Mouse (Mus musculus) heart, embryonic 11.5 days (tissue): ENCODE results near the gene Clec4b2. TPM values are rescaled to one million over a fixed set of nuclear protein-coding genes. Genes with fewer than 3 reads are reported as not detected.
"Not testable (repeated sequence)": the region's sequence is repeated elsewhere in the genome, so short reads cannot be mapped to it uniquely, and the experiment has no call there.

Experiments used
- ATAC-seq: fragments of 200-750 bp; cut with Nextera tagmentation; replicated peaks from 2 replicates; pipeline ENCODE4 v1.8.0; 2017; ENCODE audit warnings: moderate library complexity; ENCODE audit not compliant: insufficient number of reproducible peaks, low FRiP score, low TSS enrichment
- H3K27ac ChIP-seq: fragments of 300-500 bp; sonication (generic); 2 replicates; pipeline ENCODE4 v1.5.1; 2014; ENCODE audit warnings: mild to moderate bottlenecking, low read depth, low read length
- H3K27me3 ChIP-seq: fragments of 300-500 bp; sonication (generic); 2 replicates; pipeline ENCODE4 v1.6.1; 2014; ENCODE audit warnings: mild to moderate bottlenecking, low read length, mixed read lengths; ENCODE audit not compliant: control insufficient read depth, insufficient read depth
- H3K36me3 ChIP-seq: fragments of 300-500 bp; sonication (generic); 2 replicates; pipeline ENCODE4 v1.6.1; 2014; ENCODE audit warnings: mild to moderate bottlenecking, low read length, moderate library complexity, mixed read lengths; ENCODE audit not compliant: control insufficient read depth, insufficient read depth
- H3K4me1 ChIP-seq: fragments of 300-500 bp; sonication (generic); 2 replicates; pipeline ENCODE4 v1.6.1; 2014; ENCODE audit warnings: low read length; ENCODE audit not compliant: control insufficient read depth, insufficient read depth
- H3K4me2 ChIP-seq: fragments of 300-500 bp; sonication (generic); 2 replicates; pipeline ENCODE4 v1.6.1; 2014; ENCODE audit warnings: mild to moderate bottlenecking, moderate library complexity
- H3K4me3 ChIP-seq: fragments of 300-500 bp; sonication (generic); 2 replicates; pipeline ENCODE4 v1.5.1; 2014; ENCODE audit warnings: low read depth, low read length
- H3K9ac ChIP-seq: fragments of 300-500 bp; sonication (generic); 2 replicates; pipeline ENCODE4 v1.6.1; 2014; ENCODE audit warnings: mild to moderate bottlenecking, low read depth, low read length, moderate library complexity
- H3K9me3 ChIP-seq: fragments of 300-500 bp; sonication (generic); replicated peaks from 2 replicates; pipeline ENCODE4 v1.6.1; 2016; ENCODE audit warnings: low read length; ENCODE audit not compliant: control insufficient read depth
- WGBS: fragments of 180-500 bp; shearing (Covaris S2); extraction: QIAGEN DNeasy Blood & Tissue Kit; methylation state at CpG from one replicate; pipeline ENCODE4 v1.1.7; 2014; ENCODE audit not compliant: insufficient replicate concordance; 5-methylcytosine and 5-hydroxymethylcytosine counted together
- polyA plus RNA-seq: library from polyadenylated mRNA; unstranded; fragments of >200 nt; fragmentation: Nextera tagmentation; extraction: Ambion mirVana; gene quantifications from 2 replicates; pipeline ENCODE4 v1.2.1, GENCODE M21; 2014

The Clec4b2 gene
- polyA plus RNA-seq = not detected in 2 replicates

GRCm38 (mm10) chr6:123172593-123172992 is at the start of gene Clec4b2:
Clec4b2 (plus strand) TSS chr6:123172893.
- Histone ChIP-seq H3K4me2 (no peak within 1 kb of the TSS), H3K9me3 (peaks cover 4% of the 10 kb centered on the region; the same call in 1 of the 2 replicates), H3K4me1 (no peaks in the 10 kb centered on the region), H3K36me3 (no peaks in the 10 kb centered on the region), H3K27me3 (no peaks in the 10 kb centered on the region), H3K4me3 (no peak within 1 kb of the TSS), H3K27ac (no peak within 1 kb of the TSS), H3K9ac (no peak within 1 kb of the TSS)
- WGBS = 76% methylated on average over 4 of the region's 4 CpGs
- ATAC-seq = no peak

GRCm38 (mm10) chr6:123123195-123123594 is 49.5 kb upstream of the Clec4b2 start:
- Histone ChIP-seq H3K27me3 (no peaks in the 10 kb centered on the region), H3K4me3 (no peak overlapping the region), H3K4me2 (no peak overlapping the region), H3K4me1 (no peaks in the 10 kb centered on the region), H3K9ac (no peak overlapping the region), H3K27ac (no peak overlapping the region), H3K36me3 (no peaks in the 10 kb centered on the region), H3K9me3 (0 out of 2 replicates have a peak, but pooled peaks cover 2% of the 10 kb centered on the region)
- no peak for ATAC-seq
- 67% methylated on average over 3 of the region's 3 CpGs for WGBS

- WGBS = 63% methylated on average over 1 of the region's 1 CpGs
- no peak overlapping the region for H3K4me2 ChIP-seq
- 0 out of 2 replicates have a peak, but pooled peaks cover 2% of the 10 kb centered on the region for H3K9me3 ChIP-seq
- no peaks in the 10 kb centered on the region for H3K36me3 ChIP-seq
- ATAC-seq = no peak
- H3K4me3 ChIP-seq = no peak overlapping the region
- no peak overlapping the region for H3K27ac ChIP-seq
- H3K4me1 ChIP-seq = no peaks in the 10 kb centered on the region
- no peaks in the 10 kb centered on the region for H3K27me3 ChIP-seq
- no peak overlapping the region for H3K9ac ChIP-seq
These were observed 45.5 kb upstream of the Clec4b2 start for GRCm38 (mm10) chr6:123127173-123127572.

- H3K27me3 ChIP-seq, ATAC-seq, H3K27ac ChIP-seq, H3K36me3 ChIP-seq, H3K9ac ChIP-seq, H3K4me3 ChIP-seq, H3K4me1 ChIP-seq, H3K4me2 ChIP-seq, H3K9me3 ChIP-seq: not testable (repeated sequence)
- 52% methylated on average over 29 of the region's 29 CpGs for WGBS
These were observed 34.7 kb upstream of the Clec4b2 start for GRCm38 (mm10) chr6:123137766-123138526.

GRCm38 (mm10) chr6:123170106-123170505 is 2.6 kb upstream of the Clec4b2 start:
- Histone ChIP-seq H3K27me3 (no peaks in the 10 kb centered on the region), H3K9me3 (peaks cover 4% of the 10 kb centered on the region; the same call in 1 of the 2 replicates), H3K27ac (no peak overlapping the region), H3K4me3 (no peak overlapping the region), H3K36me3 (no peaks in the 10 kb centered on the region), H3K4me1 (no peaks in the 10 kb centered on the region), H3K4me2 (no peak overlapping the region), H3K9ac (no peak overlapping the region)
- 43% methylated on average over 1 of the region's 1 CpGs for WGBS
- no peak for ATAC-seq

GRCm38 (mm10) chr6:123171040-123171439 is 1.7 kb upstream of the Clec4b2 start:
- no peaks in the 10 kb centered on the region for H3K36me3 ChIP-seq
- H3K4me2 ChIP-seq = no peak overlapping the region
- ATAC-seq = no peak
- H3K27ac ChIP-seq = no peak overlapping the region
- H3K4me1 ChIP-seq = no peaks in the 10 kb centered on the region
- H3K27me3 ChIP-seq = no peaks in the 10 kb centered on the region
- H3K4me3 ChIP-seq = no peak overlapping the region
- peaks cover 4% of the 10 kb centered on the region; the same call in 1 of the 2 replicates for H3K9me3 ChIP-seq
- H3K9ac ChIP-seq = no peak overlapping the region

- H3K36me3 ChIP-seq = no peaks in the 10 kb centered on the region
- no peaks in the 10 kb centered on the region for H3K27me3 ChIP-seq
- H3K4me2 ChIP-seq = no peak overlapping the region
- H3K4me1 ChIP-seq = no peaks in the 10 kb centered on the region
- no peak overlapping the region for H3K27ac ChIP-seq
- WGBS = 75% methylated on average over 1 of the region's 1 CpGs
- no peak overlapping the region for H3K4me3 ChIP-seq
- ATAC-seq = no peak
- H3K9me3 ChIP-seq = no peaks in the 10 kb centered on the region; the same call in 1 of the 2 replicates
- H3K9ac ChIP-seq = no peak overlapping the region
These were observed 2.9 kb downstream of the Clec4b2 start for GRCm38 (mm10) chr6:123175549-123175948.

GRCm38 (mm10) chr6:123184862-123185261 is 12.2 kb downstream of the Clec4b2 start:
- H3K4me2 ChIP-seq, H3K27me3 ChIP-seq, H3K27ac ChIP-seq, H3K36me3 ChIP-seq, H3K4me1 ChIP-seq, H3K4me3 ChIP-seq, ATAC-seq, H3K9me3 ChIP-seq, H3K9ac ChIP-seq: not testable (repeated sequence)
- 64% methylated on average over 2 of the region's 2 CpGs for WGBS
